Mouse (Mus musculus): ENCODE measurements around the gene Cep128.
"Not testable (repeated sequence)": the region's sequence is repeated elsewhere in the genome, so short reads cannot be mapped to it uniquely, and the experiment has no call there.

The Cep128 gene

DNA sequence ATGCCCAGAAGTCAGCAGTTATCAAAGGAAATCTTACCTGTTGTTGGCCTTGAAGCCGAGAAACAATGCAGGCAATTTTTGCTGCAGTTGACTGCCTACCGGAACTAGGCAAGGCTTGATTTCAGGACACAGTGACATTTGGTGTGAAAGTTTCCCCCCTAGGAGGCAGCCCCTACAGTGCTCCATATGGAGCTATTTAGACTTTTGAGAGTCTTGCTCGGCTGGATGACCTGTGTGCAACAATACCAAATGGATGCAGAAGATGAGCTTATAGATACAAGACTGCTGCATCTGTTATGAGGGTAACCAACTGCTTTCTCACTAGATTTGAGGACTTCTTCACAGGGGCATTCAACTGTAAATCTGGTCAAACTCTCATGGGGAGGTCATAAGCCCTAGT, 331.9 kb downstream of the Cep128 start:
- no peak for DNase-seq

DNA sequence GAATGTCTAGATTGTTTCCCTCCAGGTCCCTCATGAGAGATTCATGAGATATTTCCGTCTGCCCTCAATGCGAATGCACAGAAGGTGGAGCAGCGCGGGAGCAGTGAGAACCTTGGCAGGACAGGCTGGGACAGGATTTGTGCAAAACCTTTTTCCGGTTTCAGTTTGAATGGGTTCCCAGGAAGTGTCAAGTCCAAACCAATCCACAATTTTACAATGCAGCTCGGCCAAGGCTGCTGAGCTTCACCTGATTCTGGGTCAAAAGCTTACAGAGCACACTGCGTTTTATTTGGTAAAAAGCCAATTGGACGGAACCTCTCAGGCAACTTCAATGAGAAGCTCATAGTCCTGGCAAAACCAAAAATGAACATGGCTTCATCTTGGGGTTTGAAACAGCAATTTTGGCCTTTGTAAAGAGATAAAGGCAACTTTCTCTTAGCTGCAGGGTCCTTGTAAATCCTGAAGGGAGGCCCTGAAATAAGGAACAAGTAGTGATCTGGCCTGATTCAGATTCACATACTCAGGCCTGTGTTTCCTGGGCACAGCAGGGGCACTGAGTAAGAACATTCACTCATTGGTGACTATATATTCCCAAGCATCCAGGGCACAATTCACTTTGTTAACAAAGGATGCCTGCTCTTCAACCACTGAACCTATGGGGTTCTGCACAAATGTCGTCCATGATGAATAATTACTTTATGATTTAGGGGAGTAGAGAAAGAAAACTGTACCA, 333.4 kb downstream of the Cep128 start:
- DNase-seq, result no peak

DNA sequence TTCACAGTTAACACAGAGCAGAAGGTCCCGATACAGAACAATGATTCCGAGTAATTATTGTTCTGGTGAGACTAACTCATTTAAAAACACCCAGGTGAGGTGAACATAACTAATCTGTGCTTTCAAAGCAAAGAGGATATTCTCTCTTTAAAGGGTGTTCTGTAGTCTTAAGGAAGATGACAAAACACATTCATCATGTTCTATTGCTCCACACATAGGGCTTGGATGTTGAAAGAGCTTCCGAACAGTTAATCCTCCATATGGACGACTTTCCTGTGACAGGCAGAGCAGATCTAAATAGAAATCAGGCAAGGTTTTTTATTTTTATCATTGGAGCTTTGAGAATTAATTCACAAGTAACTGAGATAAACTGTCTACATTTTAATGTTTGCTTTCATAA, 342.8 kb downstream of the Cep128 start:
- DNase-seq, result no peak

DNA sequence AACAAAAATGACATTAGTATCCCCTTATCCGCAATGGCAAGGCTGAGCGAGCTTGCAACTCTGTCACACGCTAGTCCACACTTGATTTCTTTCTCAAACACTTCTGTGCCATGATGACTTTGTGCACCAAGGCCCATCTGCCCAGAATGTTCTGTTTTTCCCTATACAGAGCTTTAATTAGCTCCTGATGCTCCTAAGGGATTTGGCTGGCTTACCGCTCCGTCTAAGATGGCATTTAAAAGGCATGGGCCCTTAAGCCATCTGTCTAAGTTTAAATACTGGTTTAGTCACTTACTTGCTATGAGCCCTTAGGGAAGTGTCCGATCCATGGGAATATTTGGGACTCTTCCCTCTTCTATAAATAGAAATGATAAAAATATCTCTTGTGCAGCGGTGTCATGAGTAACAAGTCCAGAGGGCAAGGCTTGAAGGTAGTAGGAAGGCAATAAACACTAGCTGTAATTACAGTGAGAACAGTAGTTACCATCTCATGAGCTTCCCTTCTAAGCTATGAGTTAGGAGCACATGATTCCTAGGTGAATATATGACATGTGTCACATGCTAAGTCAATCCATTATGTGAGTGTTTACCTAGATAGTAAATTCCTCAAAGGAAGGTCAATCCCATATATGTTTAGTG, 343.8 kb downstream of the Cep128 start:
- DNase-seq, result no peak

DNA sequence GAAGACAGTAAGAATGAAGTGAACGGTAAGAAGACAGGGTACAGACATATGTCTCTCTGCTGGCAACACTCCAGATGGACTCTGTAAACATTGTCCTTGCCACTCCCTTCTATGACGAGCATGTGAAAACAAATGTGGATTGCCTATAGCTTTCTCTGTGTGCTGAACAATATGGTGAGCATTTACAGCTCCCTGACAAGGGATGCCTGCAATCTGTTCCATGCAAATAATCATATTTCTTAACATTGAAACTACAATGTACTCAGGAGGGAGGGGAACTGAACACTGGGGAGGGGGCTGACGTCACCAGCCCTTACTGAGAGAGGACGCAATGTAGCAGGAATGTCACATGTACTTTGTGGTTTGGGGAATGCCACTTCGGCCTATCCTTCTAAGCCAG, 355.1 kb downstream of the Cep128 start:
- DNase-seq, result no peak

DNA sequence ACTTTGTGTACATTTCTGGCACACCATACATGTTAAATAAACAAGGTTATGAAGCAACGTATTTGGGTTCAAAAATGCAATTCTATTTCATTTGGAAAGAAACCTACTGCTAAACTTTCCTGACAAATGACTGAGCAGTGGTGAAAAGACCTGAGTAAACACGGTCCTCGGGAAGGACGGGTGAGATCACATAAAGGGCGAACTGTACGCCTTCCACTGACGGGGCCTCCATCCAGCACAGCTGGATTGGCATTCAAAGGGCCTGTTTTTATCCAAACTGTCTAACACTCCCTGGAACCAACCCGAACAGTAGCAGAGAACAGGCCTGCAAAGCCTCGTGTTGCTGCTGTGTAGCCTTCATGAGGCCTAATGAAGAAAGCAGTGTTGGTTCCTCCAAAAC, 356.5 kb downstream of the Cep128 start:
- peak in 1 of 2 experiments; percentile 13 for DNase-seq

DNA sequence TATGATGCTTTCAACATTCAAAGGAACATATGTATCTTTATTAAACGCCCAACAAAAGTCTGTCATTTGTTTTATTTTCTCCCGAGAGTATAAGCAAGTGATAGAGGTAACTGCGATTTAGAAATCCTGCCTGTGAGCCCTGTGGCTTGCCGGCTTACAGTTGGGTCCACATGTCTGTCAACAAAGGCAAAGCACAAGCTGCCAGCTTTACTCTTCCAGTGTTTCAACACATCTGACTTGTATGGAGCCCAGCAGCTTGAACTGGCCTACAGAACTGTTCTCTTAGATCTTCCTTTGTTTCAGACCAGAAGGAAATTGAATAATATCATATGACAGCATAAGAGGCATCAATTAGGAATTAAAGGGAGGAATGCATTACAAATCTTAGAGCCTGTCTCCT, 357.1 kb downstream of the Cep128 start:
- no peak for DNase-seq

DNA sequence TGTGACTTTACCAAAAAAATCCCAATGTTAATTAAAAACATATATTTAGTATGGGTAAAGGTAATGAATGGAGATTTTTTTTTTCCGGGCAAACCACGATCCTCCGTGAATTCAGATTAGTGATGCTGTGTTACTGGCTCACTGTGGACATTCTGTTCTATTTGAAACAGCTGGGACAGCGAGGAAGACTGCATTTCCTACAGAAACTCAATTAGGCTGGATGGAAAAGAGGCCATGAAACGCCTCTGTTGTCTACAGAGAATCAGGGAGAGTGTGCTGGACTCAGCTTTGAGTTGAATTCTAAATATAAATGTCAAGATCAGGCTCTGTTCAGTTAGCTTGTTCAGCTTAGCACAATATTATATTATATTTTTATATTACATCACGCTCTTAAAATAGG, 369.1 kb downstream of the Cep128 start:
- no peak for DNase-seq

DNA sequence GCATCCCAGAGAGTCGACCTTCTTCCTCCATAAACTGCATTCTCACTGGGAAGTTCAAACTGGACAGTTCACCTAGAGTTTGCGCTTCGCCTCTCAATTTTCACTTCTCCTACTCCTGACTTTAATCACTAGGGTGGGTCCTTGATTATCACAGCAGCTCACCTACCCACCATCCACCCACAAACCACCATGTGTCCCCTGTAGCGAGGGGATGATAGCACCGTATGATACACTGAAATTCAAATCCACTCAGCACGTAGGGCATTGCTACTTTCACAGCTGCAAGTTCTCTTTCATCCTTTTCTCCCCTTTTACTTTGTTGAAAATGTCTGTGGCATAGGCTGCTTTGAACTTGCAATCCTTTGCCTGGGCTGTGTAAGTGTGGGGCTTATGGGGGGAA, 371.2 kb downstream of the Cep128 start:
- DNase-seq, result no peak

DNA sequence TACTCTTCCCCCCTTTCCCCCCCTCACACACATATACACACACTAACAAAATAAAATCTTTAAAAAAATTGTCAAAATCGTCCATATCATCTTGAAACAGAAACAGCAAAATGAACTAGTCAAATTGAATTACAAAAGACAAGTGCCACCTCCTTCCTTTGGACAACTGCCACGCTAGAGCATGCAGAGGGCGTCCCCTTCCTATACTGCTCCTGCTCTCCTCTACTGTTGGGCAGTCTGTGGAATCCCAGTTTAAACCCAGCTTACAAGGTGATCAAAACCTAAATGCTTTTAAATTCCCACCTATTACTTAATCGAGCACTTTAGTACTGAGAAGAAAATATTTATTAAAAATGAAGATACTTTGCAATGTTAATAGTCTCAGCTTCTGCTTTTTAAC, 372.0 kb downstream of the Cep128 start:
- DNase-seq, result no peak

DNA sequence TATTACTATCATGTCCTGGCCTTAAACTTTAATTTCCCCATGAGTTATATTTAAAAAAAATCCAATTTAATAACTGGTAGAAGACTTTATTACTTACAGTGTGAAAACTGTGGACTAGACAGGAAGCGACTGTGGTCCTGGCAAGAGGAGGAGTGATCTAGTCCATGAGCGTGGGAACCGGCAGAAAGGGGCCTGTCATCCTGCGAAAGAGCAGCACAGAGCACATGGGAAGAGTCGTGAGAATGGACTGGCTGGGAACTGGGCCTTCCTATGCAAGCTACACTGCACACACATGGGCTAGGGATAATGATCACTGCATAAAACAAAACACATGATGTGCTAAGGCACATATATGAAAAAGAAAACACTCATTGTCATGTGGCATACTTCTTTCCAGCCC, 375.5 kb downstream of the Cep128 start:
- no peak for DNase-seq

DNA sequence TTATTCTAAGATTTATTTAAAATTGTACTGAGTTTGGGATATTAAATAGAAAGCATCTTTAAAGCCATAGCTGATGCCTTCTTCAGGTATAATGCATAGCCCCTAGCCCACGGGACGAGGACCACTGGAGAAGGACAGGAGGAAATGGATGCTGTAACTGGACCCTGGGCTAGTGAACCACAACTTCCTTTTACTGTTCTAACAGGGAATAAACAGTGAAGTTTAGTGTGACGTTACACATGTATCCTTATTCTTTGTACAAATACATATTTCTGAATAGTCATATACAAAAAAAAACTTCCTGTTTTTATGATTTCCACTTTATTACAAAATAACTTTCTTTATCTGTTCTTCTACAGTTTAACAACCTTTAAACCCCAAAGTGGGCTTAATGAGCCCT, 376.0 kb downstream of the Cep128 start:
- no peak for DNase-seq

DNA sequence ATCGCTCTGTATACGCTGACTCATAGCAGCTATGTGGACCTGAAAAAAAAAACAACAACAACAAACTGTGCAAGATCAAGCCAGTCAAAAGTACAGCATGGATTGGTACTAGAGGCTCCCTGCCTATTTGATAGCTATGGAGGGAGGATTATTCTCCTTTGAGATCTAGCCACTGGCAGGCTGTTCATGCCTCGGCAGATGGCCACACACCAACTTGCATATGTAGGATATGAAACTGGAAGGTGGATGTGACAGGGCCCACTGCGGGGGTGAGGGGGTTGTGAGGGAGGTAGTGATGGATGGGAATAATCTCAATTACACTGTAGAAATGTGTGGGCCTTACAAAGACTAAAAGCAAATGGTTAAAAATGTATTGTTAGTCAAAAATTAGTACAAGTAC, 386.7 kb downstream of the Cep128 start:
- DNase-seq, result no peak

DNA sequence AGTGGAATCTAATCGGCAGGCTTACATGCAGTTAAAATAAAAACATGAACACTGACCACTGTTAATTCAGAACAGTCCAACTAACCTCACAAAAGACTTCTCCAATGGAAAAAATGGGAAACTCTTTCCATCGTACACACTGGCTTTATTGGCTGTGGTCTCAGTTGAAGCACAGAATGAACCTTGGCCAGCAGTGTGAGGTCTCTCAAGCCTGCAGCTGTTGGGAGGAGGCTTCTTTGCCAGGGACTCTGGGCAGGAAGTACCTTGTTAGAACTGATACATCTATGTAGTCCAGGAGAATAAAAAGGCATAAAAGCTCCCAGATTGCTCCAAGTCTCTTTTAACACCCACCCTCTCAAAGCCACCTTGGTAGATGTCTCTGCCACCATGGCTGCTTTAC, 390.9 kb downstream of the Cep128 start:
- DNase-seq, result no peak

DNA sequence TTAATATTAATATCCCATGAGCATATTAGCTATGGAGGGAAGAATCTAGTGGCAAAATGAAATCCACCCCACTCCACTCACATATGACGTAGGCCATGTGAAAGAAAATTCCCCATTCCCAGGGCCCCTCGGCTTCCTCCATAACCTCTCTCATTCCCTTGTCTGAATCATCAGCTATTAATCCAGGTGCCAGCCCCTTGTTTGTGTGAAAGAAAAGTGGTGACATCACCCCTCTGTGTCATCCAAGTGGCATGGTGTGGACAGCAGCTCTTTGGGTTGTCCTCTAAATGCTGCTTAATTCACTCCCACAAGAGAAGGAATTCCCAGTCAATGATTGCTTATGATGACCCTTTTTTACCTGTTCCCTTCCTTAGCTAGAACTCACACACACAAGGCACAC, 396.4 kb downstream of the Cep128 start:
- no peak for DNase-seq

DNA sequence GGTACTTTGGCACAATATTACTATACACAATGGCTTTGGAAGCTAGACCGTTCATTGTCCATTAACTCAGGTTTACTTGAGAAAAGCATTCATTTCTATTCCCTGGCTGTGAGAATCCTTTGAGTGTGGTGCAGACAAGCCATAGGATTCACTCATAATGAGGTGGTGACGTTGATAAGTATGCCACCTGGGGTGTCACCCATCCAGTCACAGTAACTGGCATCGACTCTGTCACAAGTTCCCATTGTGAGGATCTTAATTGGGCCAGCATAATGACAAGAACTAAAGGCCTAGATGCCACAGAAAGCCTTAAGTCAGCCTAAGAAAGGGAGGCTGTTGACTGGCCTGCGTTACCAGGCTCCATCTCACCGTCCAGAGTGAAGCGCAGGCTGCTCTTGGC, 396.9 kb downstream of the Cep128 start:
- no peak for DNase-seq

DNA sequence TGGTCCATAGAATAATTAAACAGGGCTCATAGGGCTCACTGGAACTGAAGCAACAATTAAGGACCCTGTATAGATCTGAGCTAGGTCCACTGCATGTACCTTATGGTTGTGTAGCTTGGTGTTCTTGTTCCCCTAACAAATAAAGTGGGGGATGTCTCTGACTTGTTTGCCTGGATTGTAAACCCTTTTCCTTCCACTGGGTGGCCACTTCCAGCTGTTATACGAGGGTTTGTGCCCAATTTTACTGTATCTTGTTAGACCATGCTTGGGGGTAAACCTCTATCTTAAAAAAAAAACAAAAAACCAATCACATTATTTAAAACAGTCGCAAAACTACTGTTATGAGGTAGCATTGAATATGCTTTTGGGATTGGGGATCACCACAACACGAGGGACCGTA, 402.2 kb downstream of the Cep128 start:
- no peak for DNase-seq

DNA sequence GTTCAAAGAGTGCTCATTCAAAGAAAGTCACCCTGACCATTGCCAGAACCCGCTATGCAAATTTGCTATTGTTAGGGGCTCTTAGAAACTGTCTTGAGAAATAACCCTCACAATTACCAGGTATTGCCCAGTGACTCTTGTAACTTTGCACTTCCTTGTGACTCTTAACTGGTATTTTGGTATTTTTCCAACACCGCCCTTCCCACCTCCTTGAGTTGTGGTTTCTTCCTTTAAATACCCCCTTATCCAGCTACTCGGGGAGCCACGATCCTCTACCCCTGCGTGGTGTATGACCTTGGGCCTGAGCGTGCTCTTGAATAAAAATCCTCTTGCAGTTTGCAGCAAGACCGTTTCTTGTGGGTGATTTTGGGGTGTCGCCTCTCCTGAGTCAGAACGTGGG, 407.8 kb downstream of the Cep128 start:
- DNase-seq, result not testable (repeated sequence)

DNA sequence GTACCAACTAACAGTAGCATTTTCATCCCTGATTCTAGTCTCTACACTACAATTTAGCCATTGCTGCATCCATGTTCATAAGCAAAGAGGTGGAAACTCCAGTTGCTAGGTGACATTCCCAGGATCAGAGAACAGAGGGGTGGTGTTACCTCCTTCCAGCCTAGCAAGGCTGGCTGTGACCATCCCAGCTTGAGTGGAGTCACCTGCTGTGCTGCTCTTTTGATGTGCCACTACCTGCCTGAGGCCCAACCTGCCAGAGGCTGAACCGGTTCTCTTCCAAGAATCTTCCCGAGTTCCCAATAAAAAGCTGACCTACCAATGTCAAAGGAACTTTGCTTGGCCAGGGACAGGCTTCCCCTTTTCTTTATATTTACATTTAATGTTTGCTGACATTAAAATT, 408.8 kb downstream of the Cep128 start:
- DNase-seq, result no peak

DNA sequence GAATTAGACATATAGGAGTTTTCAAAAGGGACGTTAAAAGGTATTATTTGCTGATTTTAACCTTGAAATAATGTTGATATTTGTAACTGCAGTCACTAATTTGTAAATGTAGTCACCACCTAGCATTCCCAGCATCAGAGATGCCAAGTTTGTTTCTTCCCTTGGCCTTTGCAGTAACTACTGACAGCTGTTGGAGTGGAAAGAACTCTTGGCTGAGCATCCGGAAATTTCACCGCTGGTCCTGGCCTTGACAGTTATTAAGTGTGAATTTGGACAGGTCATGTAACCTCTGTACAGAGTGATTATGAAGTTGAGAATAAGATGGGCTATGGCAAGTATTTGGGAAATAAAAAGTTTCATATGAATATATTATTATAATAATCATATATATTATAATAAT, 413.1 kb downstream of the Cep128 start:
- no peak for DNase-seq

DNA sequence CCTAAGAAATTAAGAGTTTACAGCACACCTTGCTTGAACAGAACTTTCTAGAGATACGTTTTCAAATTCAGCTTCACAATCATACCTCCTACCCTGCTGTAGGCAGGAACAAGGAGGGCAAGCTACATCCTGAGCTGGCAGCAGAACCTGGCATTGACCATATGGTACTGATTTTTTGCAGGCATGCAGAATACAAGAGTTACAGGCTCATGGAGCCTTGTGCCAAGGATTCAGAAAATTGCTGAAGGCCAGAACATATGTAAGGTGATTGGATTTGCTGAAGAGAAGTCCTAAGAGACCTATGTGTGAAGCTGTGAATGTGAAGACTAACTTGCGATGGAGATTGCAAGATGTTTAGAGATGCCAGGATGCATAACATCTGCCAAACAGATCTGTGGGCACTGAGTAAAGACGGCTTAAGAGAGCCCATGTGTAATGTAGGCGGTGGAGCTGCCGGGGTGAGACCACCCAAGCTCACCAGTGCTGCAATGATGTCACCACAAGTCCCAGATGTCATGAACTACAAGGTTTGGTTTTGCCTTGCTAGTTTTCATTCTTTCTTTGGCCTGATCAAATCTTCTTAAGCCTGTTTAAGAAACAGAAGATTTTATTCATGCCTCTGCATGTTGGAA, 422.7 kb downstream of the Cep128 start:
- DNase-seq, result no peak

DNA sequence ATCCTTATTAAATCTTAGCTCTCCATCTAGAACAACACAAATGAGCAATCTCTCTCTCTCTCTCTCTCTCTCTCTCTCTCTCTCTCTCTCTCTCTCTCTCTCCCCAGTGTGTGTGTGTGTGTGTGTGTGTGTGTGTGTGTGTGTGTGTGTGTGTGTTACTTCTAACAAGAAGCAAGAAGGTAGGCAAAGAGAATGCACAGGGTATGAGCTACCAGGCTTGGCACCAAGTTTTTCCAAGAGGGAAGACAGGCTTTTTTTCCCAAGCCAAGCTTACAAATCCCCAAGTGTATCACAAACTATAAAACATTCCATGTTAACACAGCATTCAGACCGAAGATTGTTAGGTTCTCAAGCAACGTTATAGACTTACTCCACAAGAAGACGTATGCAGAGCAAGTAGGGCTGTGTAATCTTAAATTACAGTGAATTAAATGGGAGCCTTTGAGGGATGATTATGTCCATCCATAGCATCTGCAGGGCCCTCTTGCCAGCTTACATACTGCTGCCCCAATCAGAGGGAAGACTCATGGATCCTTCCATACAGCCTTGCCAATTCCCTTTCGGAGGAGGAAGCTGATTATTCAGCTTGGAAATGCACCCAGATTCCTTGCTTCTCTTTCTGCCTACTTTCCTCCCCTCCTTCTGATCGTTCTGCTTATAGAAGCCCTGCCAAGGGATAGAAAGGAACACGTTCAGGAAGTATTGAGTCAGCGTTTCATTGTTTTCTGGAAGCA, 429.3 kb downstream of the Cep128 start:
- DNase-seq, result no peak

Data from kidney, postnatal 25 days (tissue).